Mouse (Mus musculus) urinary bladder, postnatal 25 days (tissue): ENCODE results near the gene Tenm3.

Experiments used
- DNase-seq: peaks from one replicate; pipeline ENCODE4 v3.0.0; 2022; ENCODE audit warnings: low spot score

Gene Tenm3

DNA sequence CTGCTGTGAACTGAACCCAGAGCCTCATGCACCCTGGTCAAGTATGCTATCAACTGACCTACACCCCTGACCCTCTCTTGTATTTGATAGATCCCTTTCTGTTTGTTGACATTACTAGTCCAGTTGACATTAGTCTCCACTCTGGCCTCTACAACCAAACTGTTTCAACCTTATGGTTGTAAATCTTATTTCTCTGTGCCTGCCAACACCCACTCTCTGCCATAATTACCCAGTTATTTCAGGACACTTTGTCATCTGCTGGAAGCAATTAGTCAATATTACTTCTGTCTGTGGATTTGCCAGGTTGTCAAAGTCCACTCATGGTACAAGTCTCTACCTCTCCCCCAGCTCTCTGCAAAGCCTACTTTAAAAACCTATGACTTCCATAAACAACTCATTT lies 326.3 kb downstream of the Tenm3 start:
- no peak for DNase-seq

DNA sequence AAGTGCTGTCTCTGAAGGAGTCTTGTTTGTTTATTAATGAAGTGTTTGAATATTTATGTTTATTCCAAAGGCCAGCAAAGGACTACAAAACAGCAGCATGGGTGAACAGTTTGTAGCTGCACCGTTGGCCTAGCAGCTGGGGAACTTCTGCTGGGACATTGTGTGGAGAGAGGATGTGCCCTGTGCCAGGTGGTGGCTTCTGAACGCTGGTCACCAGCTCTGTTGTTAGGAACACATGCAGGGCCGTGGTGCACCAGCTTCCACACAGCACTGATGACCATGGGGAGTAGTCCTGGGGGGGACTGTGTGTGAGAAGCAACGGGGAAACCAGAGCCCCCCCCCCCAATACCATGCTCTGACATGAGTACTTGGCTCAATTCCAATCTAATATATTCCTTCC lies 329.5 kb downstream of the Tenm3 start:
- no peak for DNase-seq

DNA sequence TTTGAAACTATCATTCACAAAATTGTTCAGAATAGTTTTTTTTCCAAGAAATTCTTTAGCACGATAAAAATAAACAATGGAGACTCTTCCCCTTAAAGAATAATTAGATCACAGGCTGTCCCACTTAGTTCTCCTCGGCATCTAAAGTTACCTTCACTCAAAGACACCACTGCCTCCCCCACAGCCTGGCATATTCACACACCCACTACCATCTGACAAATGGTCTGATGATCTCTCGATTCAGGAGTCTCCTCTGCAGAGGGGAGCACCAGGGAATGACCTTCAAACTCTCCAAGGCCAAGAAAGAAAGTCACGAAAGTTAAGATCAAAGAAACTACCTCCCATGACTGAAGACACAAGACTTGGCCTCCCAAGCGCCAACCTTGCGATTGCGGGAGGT lies 329.9 kb downstream of the Tenm3 start:
- no peak for DNase-seq

GRCm38 (mm10) chr8:48511546-48511945 lies 332.2 kb downstream of the Tenm3 start:
- no peak for DNase-seq

DNA sequence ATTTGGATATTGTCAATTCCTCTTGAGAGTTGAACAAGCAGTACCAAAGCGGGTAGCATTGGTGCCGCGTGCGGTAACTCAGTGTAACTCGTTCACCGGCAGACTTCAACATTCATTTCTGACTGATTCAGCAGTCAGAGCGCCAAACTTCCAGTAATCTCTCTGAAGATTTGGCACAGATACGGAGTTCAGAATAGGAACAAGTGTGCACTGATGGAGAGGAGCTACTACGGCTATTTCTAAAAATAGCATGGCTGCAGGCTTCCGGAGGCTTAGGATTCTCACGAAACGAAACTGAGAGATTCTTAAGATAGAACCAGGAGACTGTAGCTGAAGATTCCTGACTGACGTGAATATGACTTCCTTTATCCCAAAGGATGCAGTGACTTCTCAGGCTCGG lies 332.6 kb downstream of the Tenm3 start:
- no peak for DNase-seq

DNA sequence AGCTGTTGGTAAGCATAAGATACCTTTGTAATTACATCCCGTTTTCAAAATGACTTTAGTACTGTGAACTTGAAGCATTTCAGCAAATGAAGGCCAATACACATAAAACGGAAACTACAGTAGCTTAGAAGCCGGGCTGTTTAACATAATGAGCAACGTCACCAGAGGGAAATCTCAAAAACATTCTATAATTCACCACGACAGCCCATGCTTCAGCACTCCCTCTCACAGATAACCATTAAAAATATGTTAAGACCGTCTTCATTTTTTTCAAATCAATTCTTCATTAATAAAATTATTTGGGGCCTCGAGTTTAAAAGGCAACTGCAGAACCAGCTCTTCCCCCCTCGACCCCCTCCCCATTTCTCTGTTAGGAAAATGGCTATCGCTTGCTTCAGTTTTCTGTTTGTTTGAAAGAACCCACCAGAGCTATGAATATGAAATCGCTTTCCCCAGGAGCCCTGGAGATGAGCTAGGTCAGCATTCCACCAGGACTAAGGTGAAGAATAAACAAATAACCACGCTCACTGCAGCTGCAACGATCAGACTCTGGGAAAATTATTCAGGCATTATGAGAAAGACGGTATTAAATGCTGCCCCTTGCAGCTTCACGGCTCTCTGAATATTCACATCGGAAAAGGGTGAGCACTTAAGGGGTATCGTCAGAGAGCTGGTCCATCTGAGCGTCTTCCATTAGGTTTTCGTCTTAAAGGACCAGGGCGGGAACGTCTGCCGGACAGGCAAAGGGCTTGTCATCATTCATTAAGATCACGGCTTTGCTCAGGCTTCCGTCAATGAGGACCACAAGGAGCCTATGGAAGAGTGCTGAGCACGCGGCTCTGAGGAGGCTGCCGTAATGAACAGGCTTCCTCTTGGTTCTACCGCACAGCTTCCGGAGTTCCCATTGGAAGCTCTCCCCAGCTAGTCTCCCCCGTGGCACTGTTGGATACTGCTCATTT lies 334.8 kb downstream of the Tenm3 start:
- no peak for DNase-seq

GRCm38 (mm10) chr8:48507719-48508501 lies 335.8 kb downstream of the Tenm3 start:
- no peak for DNase-seq

DNA sequence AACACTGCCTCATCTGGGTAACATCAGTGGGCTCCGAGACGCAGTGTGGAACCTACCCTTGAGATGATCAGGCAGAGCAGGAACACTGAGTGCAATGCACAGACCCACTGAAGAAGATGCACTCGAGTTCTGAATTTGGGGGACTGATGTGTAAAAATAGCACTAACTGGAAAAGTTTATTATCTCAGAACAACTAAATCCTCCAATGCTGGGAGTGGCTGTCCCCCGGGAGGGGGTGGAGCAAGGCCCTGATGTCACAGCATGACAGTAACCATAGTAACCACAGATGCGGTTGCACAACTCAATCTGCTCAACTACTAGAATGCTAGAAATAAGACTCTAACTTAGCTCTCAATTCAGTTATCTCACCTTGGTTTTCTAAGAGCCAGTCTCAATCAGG lies 351.3 kb downstream of the Tenm3 start:
- DNase-seq = no peak

- no peak for DNase-seq
These were observed 353.1 kb downstream of the Tenm3 start for GRCm38 (mm10) chr8:48490635-48491165.

- DNase-seq = peak; percentile 27
These were observed 353.7 kb downstream of the Tenm3 start for GRCm38 (mm10) chr8:48489936-48490634.

- no peak for DNase-seq
These were observed 354.3 kb downstream of the Tenm3 start for GRCm38 (mm10) chr8:48489417-48489816.

DNA sequence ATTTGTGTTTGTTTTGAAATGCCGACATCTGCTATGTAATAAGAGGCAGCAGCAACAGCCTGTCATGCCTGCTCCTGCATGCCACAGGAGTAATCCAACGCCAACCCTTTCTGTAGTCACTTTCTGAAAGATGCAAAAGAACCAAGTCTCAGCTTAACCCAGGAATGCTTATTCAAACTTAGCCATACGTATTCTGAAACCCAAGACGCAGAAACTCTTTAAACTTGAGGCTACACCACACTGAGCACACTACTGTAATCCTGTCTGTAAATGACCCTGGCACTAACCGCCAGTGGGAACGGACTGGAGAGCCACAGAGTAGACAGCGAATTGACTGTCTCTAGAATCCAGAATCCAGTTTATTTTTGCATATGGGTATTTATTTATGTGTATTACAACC lies 354.9 kb downstream of the Tenm3 start:
- no peak for DNase-seq

- no peak for DNase-seq
These were observed 359.6 kb downstream of the Tenm3 start for GRCm38 (mm10) chr8:48484143-48484542.

- no peak for DNase-seq
These were observed 361.8 kb downstream of the Tenm3 start for GRCm38 (mm10) chr8:48481709-48482671.

DNA sequence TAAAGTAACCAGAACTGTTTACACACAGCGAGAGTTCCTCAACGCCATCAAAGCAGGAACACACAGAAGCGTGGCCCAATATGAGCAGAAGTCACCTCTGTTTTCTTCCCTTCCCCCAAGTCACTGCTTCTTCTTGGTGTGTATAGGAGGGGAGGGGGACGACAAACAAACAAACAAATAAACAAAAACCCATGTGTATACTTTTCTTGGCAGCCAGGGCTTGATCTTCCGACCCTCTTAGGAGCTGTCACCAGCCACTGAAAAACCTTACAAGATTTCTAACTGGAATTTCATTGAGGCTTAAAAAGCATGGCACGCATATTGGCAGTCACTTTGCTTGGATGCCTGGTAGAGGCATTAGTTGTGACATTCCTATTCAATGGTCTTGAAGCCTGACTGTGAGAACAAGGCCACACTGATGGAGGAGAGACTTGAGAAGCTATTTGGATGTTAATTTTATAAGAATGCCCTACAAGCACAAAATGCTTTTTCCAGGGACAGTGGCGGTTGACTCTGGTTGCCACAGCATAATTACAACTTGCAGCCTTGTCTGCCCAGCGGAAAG lies 366.3 kb downstream of the Tenm3 start:
- no peak for DNase-seq

- no peak for DNase-seq
These were observed 366.9 kb downstream of the Tenm3 start for GRCm38 (mm10) chr8:48476896-48477295.

DNA sequence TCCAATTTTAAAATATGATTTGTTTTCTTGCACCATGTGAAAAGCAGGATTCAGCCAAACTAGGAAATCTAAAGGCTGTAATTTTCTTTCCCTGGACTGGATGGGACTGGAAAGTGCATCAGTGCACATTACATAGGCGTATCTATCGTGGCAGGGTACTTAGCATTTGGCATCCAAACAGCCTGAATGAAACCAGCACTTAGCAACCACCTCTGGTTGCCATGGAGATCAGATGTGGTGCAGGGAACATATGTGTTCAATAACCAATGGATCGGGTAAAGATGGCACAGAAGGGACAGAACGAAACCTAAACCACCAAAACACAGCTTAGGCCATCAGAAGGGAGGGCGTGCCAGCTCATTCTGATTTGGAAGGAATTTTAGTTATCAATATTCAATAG lies 376.1 kb downstream of the Tenm3 start:
- DNase-seq = no peak

GRCm38 (mm10) chr8:48458373-48458772 lies 385.4 kb downstream of the Tenm3 start:
- no peak for DNase-seq

DNA sequence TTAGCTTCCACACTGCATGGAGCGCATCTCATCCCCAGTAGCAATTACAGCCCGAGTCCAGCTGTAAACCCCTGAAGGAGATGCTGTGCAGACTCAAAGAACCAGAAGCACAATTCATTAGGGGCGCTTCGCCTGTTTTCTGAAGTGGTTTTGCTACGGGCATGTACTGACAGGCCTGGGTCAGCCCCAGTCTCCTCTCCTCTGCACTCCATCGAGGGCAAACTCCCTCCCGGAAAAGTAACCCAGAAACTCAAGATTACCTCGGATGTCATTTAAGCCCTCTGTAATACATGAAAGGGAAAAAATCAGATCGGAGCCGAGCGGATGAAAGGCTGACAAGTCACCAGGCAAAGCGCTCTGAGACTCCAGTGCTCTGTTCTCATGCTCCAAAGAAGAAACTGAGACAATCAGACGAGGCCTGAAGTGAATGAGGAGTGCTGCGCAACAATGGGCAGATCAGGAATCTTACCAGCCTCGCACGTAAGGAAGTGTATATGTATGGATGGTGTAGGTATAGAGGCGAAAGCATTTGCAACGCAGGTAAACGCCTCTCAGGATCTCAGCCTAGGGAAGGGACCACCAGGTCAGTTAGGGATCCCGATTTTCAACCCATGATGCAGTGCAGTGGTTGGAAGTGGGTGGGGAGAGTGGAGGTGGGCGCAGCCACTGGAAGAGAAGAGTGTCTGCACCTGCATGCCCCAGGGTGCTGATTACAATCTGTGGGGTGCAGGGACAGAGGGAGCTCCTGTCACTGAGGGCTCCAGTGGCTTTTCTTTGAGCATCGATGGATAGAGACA lies 387.2 kb downstream of the Tenm3 start:
- DNase-seq = no peak

DNA sequence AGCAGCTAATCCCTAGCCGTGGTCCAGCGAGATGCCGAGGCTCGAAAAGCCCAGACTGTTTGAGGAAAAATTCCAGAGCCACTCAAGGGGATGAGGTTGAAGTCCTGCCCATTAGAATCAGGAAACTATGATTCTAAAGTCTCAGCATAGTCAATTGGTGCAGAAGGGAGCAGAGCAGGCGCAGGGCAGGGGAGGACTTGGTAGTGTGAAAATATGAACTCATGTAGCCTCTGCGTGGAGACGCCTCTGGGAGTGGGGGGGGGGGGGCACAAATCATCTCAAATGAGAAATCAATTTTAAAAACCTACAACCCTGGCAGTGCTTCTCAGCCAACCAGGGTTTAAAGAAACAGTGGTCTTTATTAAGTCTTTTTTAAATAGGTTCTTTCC lies 392.5 kb downstream of the Tenm3 start:
- no peak for DNase-seq
